Mouse (Mus musculus) midbrain, embryonic 13.5 days (tissue): ENCODE data around the gene Otud3. TPM values are rescaled to one million over a fixed set of nuclear protein-coding genes. Genes with fewer than 3 reads are reported as not detected.

Experiments
- ATAC-seq: fragments of 200-750 bp; cut with Nextera tagmentation; 2 replicates; pipeline ENCODE4 v1.8.0; 2017; ENCODE audit warnings: mild to moderate bottlenecking, moderate TSS enrichment, moderate library complexity
- H3K27ac ChIP-seq: fragments of 300-500 bp; sonication (generic); 2 replicates; pipeline ENCODE4 v1.5.1; 2015; ENCODE audit warnings: inconsistent platforms, mild to moderate bottlenecking, moderate library complexity
- H3K27me3 ChIP-seq: fragments of 300-500 bp; sonication (generic); 2 replicates; pipeline ENCODE4 v1.6.1; 2015; ENCODE audit warnings: mild to moderate bottlenecking, inconsistent platforms
- H3K36me3 ChIP-seq: fragments of 300-500 bp; sonication (generic); 2 replicates; pipeline ENCODE4 v1.6.1; 2015; ENCODE audit warnings: mild to moderate bottlenecking, inconsistent platforms
- H3K4me1 ChIP-seq: fragments of 300-500 bp; sonication (generic); replicated peaks from 2 replicates; pipeline ENCODE4 v1.6.1; 2015; ENCODE audit warnings: inconsistent platforms
- H3K4me2 ChIP-seq: fragments of 300-500 bp; sonication (generic); replicated peaks from 2 replicates; pipeline ENCODE4 v1.6.1; 2015; ENCODE audit warnings: moderate library complexity, mild to moderate bottlenecking, inconsistent platforms
- H3K4me3 ChIP-seq: fragments of 300-500 bp; sonication (generic); replicated peaks from 2 replicates; pipeline ENCODE4 v1.5.1; 2015; ENCODE audit warnings: mild to moderate bottlenecking, inconsistent platforms
- H3K9ac ChIP-seq: fragments of 300-500 bp; sonication (generic); replicated peaks from 2 replicates; pipeline ENCODE4 v1.6.1; 2015; ENCODE audit warnings: mild to moderate bottlenecking, inconsistent platforms
- H3K9me3 ChIP-seq: fragments of 300-500 bp; sonication (generic); 2 replicates; pipeline ENCODE4 v1.6.1; 2016; ENCODE audit warnings: mild to moderate bottlenecking, inconsistent platforms
- WGBS: fragments of 180-500 bp; shearing (Covaris S2); methylation state at CpG from one replicate; pipeline ENCODE4 v1.1.7; 2015; 5-methylcytosine and 5-hydroxymethylcytosine counted together
- polyA plus RNA-seq: library from polyadenylated mRNA; unstranded; fragments of >200 nt; fragmentation: Nextera tagmentation; extraction: Ambion mirVana; gene quantifications from 2 replicates; pipeline ENCODE4 v1.2.1, GENCODE M21; 2015

The Otud3 gene
- polyA plus RNA-seq, 1 experiment from 2014 or later, result 2.4 TPM

DNA sequence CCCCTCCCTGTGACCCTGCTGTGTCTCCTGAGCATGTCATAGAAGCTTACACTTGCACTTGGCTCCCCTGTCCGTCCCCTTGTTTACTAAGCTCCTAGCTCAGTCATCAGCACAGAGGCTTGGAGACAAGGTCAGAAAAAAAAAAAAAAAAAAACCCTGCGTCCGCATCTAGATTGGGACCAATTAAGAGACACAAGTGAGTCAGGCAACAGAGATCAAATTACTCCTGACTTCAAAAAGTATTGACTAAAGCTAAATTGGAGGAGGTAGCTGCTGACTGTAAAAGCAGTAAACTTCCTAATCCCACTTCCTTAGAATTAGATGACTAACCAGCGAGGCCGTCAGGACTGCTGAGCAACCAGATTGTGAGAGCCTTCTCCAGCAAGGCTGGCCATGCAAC is 48.7 kb downstream of the Otud3 start:
- H3K4me1 ChIP-seq, result no peaks in the 10 kb centered on the region
- H3K27me3 ChIP-seq, result no peaks in the 10 kb centered on the region
- no peak overlapping the region for H3K9ac ChIP-seq
- no peak for ATAC-seq
- no peak overlapping the region for H3K4me2 ChIP-seq
- no peak overlapping the region for H3K27ac ChIP-seq
- no peaks in the 10 kb centered on the region for H3K9me3 ChIP-seq
- WGBS, result 64% methylated on average over 5 of the region's 5 CpGs
- no peak overlapping the region for H3K4me3 ChIP-seq
- no peaks in the 10 kb centered on the region for H3K36me3 ChIP-seq

- no peak for ATAC-seq
- 82% methylated on average over 10 of the region's 10 CpGs for WGBS
- Histone ChIP-seq H3K27me3 (no peaks in the 10 kb centered on the region), H3K36me3 (no peaks in the 10 kb centered on the region), H3K4me1 (no peaks in the 10 kb centered on the region), H3K4me3 (no peak within 1 kb of the TSS), H3K4me2 (no peak within 1 kb of the TSS), H3K27ac (no peak within 1 kb of the TSS), H3K9ac (no peak within 1 kb of the TSS), H3K9me3 (no peaks in the 10 kb centered on the region)
Observed at GRCm38 (mm10) chr4:138863344-138863998, 50.3 kb downstream of the Otud3 start, which contains the start of gene Pla2g5. Gene Pla2g5 (minus strand): TSS chr4:138863482.

GRCm38 (mm10) chr4:138859728-138860127 is 54.0 kb downstream of the Otud3 start:
- ATAC-seq, result peak; percentile 89
- Histone ChIP-seq H3K4me1 (no peaks in the 10 kb centered on the region), H3K27ac (no peak overlapping the region), H3K36me3 (no peaks in the 10 kb centered on the region), H3K4me2 (peak overlapping the region; percentile 51), H3K27me3 (no peaks in the 10 kb centered on the region), H3K9ac (peak overlapping the region; percentile 44; the same call in 1 of the 2 replicates), H3K9me3 (no peaks in the 10 kb centered on the region), H3K4me3 (peak overlapping the region; percentile 36)
- 7% methylated on average over 13 of the region's 13 CpGs for WGBS

- H3K9ac ChIP-seq, result 0 out of 2 replicates have a peak overlapping the region, but pooled peaks have one; percentile 44
- peak overlapping the region; percentile 51 for H3K4me2 ChIP-seq
- H3K27ac ChIP-seq, result no peak overlapping the region
- WGBS, result 15% methylated on average over 9 of the region's 9 CpGs
- ATAC-seq, result peak; percentile 58
- H3K4me3 ChIP-seq, result peak overlapping the region; percentile 36
- no peaks in the 10 kb centered on the region for H3K36me3 ChIP-seq
- no peaks in the 10 kb centered on the region for H3K27me3 ChIP-seq
- H3K4me1 ChIP-seq, result no peaks in the 10 kb centered on the region
- no peaks in the 10 kb centered on the region for H3K9me3 ChIP-seq
Observed at GRCm38 (mm10) chr4:138859245-138859644, 54.5 kb downstream of the Otud3 start.

GRCm38 (mm10) chr4:138858446-138858845 is 55.3 kb downstream of the Otud3 start:
- H3K27me3 ChIP-seq, result no peaks in the 10 kb centered on the region
- ATAC-seq, result no peak
- no peak overlapping the region for H3K4me2 ChIP-seq
- no peaks in the 10 kb centered on the region for H3K9me3 ChIP-seq
- WGBS, result 88% methylated on average over 15 of the region's 15 CpGs
- no peaks in the 10 kb centered on the region for H3K4me1 ChIP-seq
- H3K4me3 ChIP-seq, result no peak overlapping the region
- H3K9ac ChIP-seq, result no peak overlapping the region
- no peaks in the 10 kb centered on the region for H3K36me3 ChIP-seq
- H3K27ac ChIP-seq, result no peak overlapping the region

GRCm38 (mm10) chr4:138857576-138857975 is 56.2 kb downstream of the Otud3 start:
- Histone ChIP-seq H3K4me3 (no peak overlapping the region), H3K4me1 (no peaks in the 10 kb centered on the region), H3K27me3 (no peaks in the 10 kb centered on the region), H3K27ac (no peak overlapping the region), H3K9me3 (no peaks in the 10 kb centered on the region), H3K9ac (no peak overlapping the region), H3K36me3 (no peaks in the 10 kb centered on the region), H3K4me2 (no peak overlapping the region)
- no peak for ATAC-seq
- WGBS, result 90% methylated on average over 10 of the region's 10 CpGs

GRCm38 (mm10) chr4:138856491-138856890 is 57.3 kb downstream of the Otud3 start:
- no peak for ATAC-seq
- 31% methylated on average over 7 of the region's 7 CpGs for WGBS

GRCm38 (mm10) chr4:138855092-138855632 is 58.6 kb downstream of the Otud3 start:
- Histone ChIP-seq H3K4me1 (no peaks in the 10 kb centered on the region), H3K9ac (no peak overlapping the region), H3K9me3 (no peaks in the 10 kb centered on the region), H3K36me3 (no peaks in the 10 kb centered on the region), H3K4me3 (no peak overlapping the region), H3K27me3 (no peaks in the 10 kb centered on the region), H3K4me2 (no peak overlapping the region), H3K27ac (no peak overlapping the region)
- ATAC-seq, result no peak
- WGBS, result 88% methylated on average over 9 of the region's 9 CpGs

More at GRCm38 (mm10) chr4:138856491-138856890, 57.3 kb downstream of the Otud3 start:
- no peaks in the 10 kb centered on the region for H3K36me3 ChIP-seq
- no peak overlapping the region for H3K4me3 ChIP-seq
- no peaks in the 10 kb centered on the region for H3K27me3 ChIP-seq
- H3K9ac ChIP-seq, result no peak overlapping the region
- no peaks in the 10 kb centered on the region for H3K9me3 ChIP-seq
- no peak overlapping the region for H3K4me2 ChIP-seq
- no peak overlapping the region for H3K27ac ChIP-seq
- no peaks in the 10 kb centered on the region for H3K4me1 ChIP-seq

DNA sequence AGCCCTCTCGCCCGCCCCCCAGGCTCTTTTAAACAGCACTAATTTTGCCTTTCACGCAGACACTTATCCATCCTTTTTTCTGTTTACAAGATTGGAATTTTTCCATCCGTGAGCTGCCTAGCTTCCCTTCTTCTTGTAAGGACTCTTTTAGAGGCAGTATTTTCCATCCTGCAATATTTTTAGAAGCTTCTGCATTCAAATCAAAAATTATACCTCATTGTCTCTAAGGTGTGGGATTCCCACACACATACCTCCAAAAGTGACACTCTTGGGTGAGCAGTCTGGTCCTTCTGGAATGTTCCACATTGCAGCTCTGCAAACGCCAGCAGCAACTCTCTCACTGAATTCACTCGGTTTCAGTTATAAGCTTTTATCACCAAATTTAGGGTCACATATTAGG is 60.8 kb downstream of the Otud3 start:
- Histone ChIP-seq H3K36me3 (no peaks in the 10 kb centered on the region), H3K27me3 (no peaks in the 10 kb centered on the region), H3K9me3 (no peaks in the 10 kb centered on the region), H3K4me2 (no peak overlapping the region), H3K4me3 (no peak overlapping the region), H3K9ac (no peak overlapping the region), H3K4me1 (no peaks in the 10 kb centered on the region), H3K27ac (no peak overlapping the region)
- ATAC-seq, result no peak
- 78% methylated on average over 6 of the region's 6 CpGs for whole genome bisulfite sequencing

DNA sequence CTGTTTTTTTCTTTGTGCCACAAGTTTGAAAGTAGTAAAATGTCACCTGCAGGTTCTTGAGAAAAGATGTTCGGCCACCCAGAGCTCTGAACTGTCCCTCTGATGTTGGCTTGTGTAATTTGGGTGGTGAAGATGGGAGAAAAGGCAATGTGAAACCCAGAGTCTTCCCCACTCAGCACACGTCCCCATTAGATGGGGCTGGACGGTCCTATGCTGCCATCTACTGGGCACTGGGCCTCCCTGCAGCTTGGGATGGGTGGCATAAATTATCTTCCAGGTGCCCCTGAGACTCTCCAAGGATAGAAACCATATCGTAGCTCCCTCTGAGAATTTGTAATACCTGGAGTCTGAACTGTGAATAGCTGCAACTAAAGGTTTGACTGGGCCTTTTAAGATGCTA is 62.3 kb downstream of the Otud3 start:
- no peak overlapping the region for H3K9ac ChIP-seq
- no peaks in the 10 kb centered on the region for H3K9me3 ChIP-seq
- no peak overlapping the region for H3K27ac ChIP-seq
- H3K4me1 ChIP-seq, result no peaks in the 10 kb centered on the region
- no peak overlapping the region for H3K4me2 ChIP-seq
- 6% methylated on average over 4 of the region's 4 CpGs for WGBS
- peak; percentile 48; the same call in 1 of the 2 replicates for ATAC-seq
- no peak overlapping the region for H3K4me3 ChIP-seq
- H3K36me3 ChIP-seq, result no peaks in the 10 kb centered on the region
- H3K27me3 ChIP-seq, result no peaks in the 10 kb centered on the region
